Mouse (Mus musculus) CH12.LX (cell line): Measurements from ENCODE around the gene Slc25a48. TPM values are rescaled to one million over a fixed set of nuclear protein-coding genes. Genes with fewer than 3 reads are reported as not detected.

Source experiments
- DNase-seq: peaks from one replicate; pipeline ENCODE4 v3.0.0-alpha.2; 2013; ENCODE audit errors: extremely low read depth
- H3K27ac ChIP-seq: 2 replicates; pipeline ENCODE4 v1.5.1; 2012; ENCODE audit warnings: low read depth, mild to moderate bottlenecking, control low read depth, moderate library complexity; ENCODE audit not compliant: insufficient read depth
- H3K27me3 ChIP-seq: replicated peaks from 2 replicates; pipeline ENCODE3; 2012; ENCODE audit warnings: inconsistent platforms
- H3K36me3 ChIP-seq, 2 experiments: replicated peaks in 1 of 2; 2 replicates each; pipeline versions ENCODE3 to v1.6.1; 2012; ENCODE audit warnings: inconsistent platforms in 1 of 2, low read length in 1 of 2, mild to moderate bottlenecking in 1 of 2, mixed read lengths in 1 of 2, moderate library complexity in 1 of 2; ENCODE audit not compliant: control insufficient read depth in 1 of 2, insufficient read depth in 1 of 2
- H3K4me1 ChIP-seq, 2 experiments: 2 replicates each; pipeline ENCODE4 v1.6.1; 2012; ENCODE audit warnings: inconsistent platforms in 1 of 2, moderate library complexity in 1 of 2; ENCODE audit not compliant: insufficient read depth in 2 of 2, control insufficient read depth in 1 of 2
- H3K4me2 ChIP-seq: 2 replicates; pipeline ENCODE4 v1.6.1; 2012; ENCODE audit warnings: low read depth, mild to moderate bottlenecking, control low read depth; ENCODE audit not compliant: poor library complexity, insufficient read depth, severe bottlenecking
- H3K4me3 ChIP-seq, 3 experiments: fragments of 150-350 bp in 1 of 3; sonication (generic) in 1 of 3; replicated peaks in 1 of 3; 2 replicates each; pipeline versions ENCODE3 to v1.5.1; 2011 to 2012; ENCODE audit warnings: low read depth in 2 of 3, low read length in 2 of 3, mild to moderate bottlenecking in 2 of 3, moderate library complexity in 2 of 3, control low read depth in 1 of 3, improper control_type of control experiment in 1 of 3, inconsistent platforms in 1 of 3, mixed read lengths in 1 of 3; ENCODE audit not compliant: poor library complexity in 1 of 3
- H3K79me2 ChIP-seq: replicated peaks from 2 replicates; pipeline ENCODE4 v1.6.1; 2012; ENCODE audit warnings: mild to moderate bottlenecking, moderate library complexity; ENCODE audit not compliant: control insufficient read depth, poor library complexity, insufficient read depth, severe bottlenecking; ENCODE audit errors: extremely low read depth
- H3K9ac ChIP-seq: 2 replicates; pipeline ENCODE4 v1.6.1; 2012; ENCODE audit warnings: low read depth, mild to moderate bottlenecking, control low read depth, moderate library complexity; ENCODE audit not compliant: insufficient read depth
- H3K9me3 ChIP-seq: replicated peaks from 2 replicates; pipeline ENCODE3; 2012; ENCODE audit warnings: low read length, inconsistent platforms, mixed read lengths
- CHD2 ChIP-seq: IDR thresholded peaks from 2 replicates; pipeline ENCODE4 v1.6.1; 2011; ENCODE audit warnings: low read length, improper control_type of control experiment
- E2F4 ChIP-seq: IDR thresholded peaks from 2 replicates; pipeline ENCODE4 v1.6.1; 2011; ENCODE audit warnings: low read depth, low read length, improper control_type of control experiment; ENCODE audit not compliant: insufficient replicate concordance
- ELF1 ChIP-seq: IDR thresholded peaks from 2 replicates; pipeline ENCODE4 v1.6.1; 2014; ENCODE audit warnings: low read depth, mild to moderate bottlenecking, inconsistent platforms, low read length, improper control_type of control experiment
- ETS1 ChIP-seq: conservative IDR thresholded peaks from 2 replicates; pipeline ENCODE4 v1.6.1; 2012; ENCODE audit warnings: low read depth, mild to moderate bottlenecking, inconsistent platforms, low read length, improper control_type of control experiment, moderate library complexity
- GABPA ChIP-seq: IDR thresholded peaks from 2 replicates; pipeline ENCODE4 v1.6.1; 2012; ENCODE audit warnings: low read depth, low read length, improper control_type of control experiment, inconsistent platforms; ENCODE audit not compliant: insufficient replicate concordance
- IRF4 ChIP-seq: IDR thresholded peaks from 2 replicates; pipeline ENCODE4 v1.6.1; 2014; ENCODE audit warnings: low read depth, mild to moderate bottlenecking, inconsistent platforms, low read length, improper control_type of control experiment
- KAT2A ChIP-seq: IDR thresholded peaks from 2 replicates; pipeline ENCODE4 v1.6.1; 2012; ENCODE audit warnings: low read length, improper control_type of control experiment, inconsistent platforms; ENCODE audit not compliant: insufficient replicate concordance
- MAX ChIP-seq: IDR thresholded peaks from 2 replicates; pipeline ENCODE4 v1.6.1; 2011; ENCODE audit warnings: low read length, improper control_type of control experiment
- MAZ ChIP-seq: IDR thresholded peaks from 2 replicates; pipeline ENCODE4 v1.6.1; 2012; ENCODE audit warnings: low read depth, mild to moderate bottlenecking, inconsistent platforms, low read length, improper control_type of control experiment, moderate library complexity
- MXI1 ChIP-seq: IDR thresholded peaks from 2 replicates; pipeline ENCODE4 v1.6.1; 2011; ENCODE audit warnings: mild to moderate bottlenecking, low read depth, low read length, improper control_type of control experiment
- MYC ChIP-seq: IDR thresholded peaks from 2 replicates; pipeline ENCODE4 v1.6.1; 2011; ENCODE audit warnings: low read depth, mild to moderate bottlenecking, improper control_type of control experiment, low read length
- NELFE ChIP-seq: IDR thresholded peaks from 2 replicates; pipeline ENCODE4 v1.6.1; 2011; ENCODE audit warnings: low read depth, low read length, improper control_type of control experiment
- PAX5 ChIP-seq: IDR thresholded peaks from 2 replicates; pipeline ENCODE4 v1.6.1; 2012; ENCODE audit warnings: low read length, inconsistent platforms, mixed read lengths
- POLR2AphosphoS2 ChIP-seq: IDR thresholded peaks from 2 replicates; pipeline ENCODE4 v1.6.1; 2011; ENCODE audit warnings: low read depth, low read length, improper control_type of control experiment
- RAD21 ChIP-seq: IDR thresholded peaks from 2 replicates; pipeline ENCODE4 v1.6.1; 2011; ENCODE audit warnings: low read depth, mild to moderate bottlenecking, low read length, improper control_type of control experiment, moderate library complexity
- RCOR1 ChIP-seq: conservative IDR thresholded peaks from 2 replicates; pipeline ENCODE4 v1.6.1; 2012; ENCODE audit warnings: low read depth, mild to moderate bottlenecking, inconsistent platforms, low read length, improper control_type of control experiment
- SIN3A ChIP-seq: IDR thresholded peaks from 2 replicates; pipeline ENCODE4 v1.6.1; 2012; ENCODE audit warnings: low read length, improper control_type of control experiment, inconsistent platforms
- USF1 ChIP-seq: IDR thresholded peaks from 2 replicates; pipeline ENCODE4 v1.6.1; 2014; ENCODE audit warnings: low read depth, mild to moderate bottlenecking, inconsistent platforms, low read length, improper control_type of control experiment
- ZKSCAN1 ChIP-seq: IDR thresholded peaks from 2 replicates; pipeline ENCODE4 v1.6.1; 2012; ENCODE audit warnings: low read depth, inconsistent platforms, low read length, improper control_type of control experiment, borderline replicate concordance
- dilution Hi-C: fragments of 300-500 bp; cut with MboI; formaldehyde crosslinking; loops from 2 replicates; pipeline ENCODE4 v1.14.3; 2020; ENCODE audit warnings: low sequenced_read_pairs; ENCODE audit not compliant: extremely low pct_unique_long_range_greater_than_20kb, extremely low pct_ligation_motif_present
- in situ Hi-C: fragments of 300-500 bp; cut with MboI; formaldehyde crosslinking; loops from 3 replicates; pipeline ENCODE4 v1.14.3; 2019; ENCODE audit warnings: low sequenced_read_pairs, low pct_ligation_motif_present, low pct_unique_long_range_greater_than_20kb, mixed read lengths
- polyA plus RNA-seq: library from polyadenylated mRNA; unstranded; fragments of >175 nt; gene quantifications from 2 replicates; pipeline ENCODE4 v1.2.1, GENCODE M21; 2012; ENCODE audit warnings: low read depth; ENCODE audit not compliant: insufficient read length
- total RNA-seq, 2 experiments: library from RNA; depleted of rRNA; stranded (reverse); fragments of 300-350 nt in 1 of 2; fragments of >200 nt in 1 of 2; gene quantifications; 2 replicates each; pipeline ENCODE4 v1.2.3; 2012 to 2014

Slc25a48 gene
- total and polyA plus RNA-seq, 3 experiments = not detected

DNA sequence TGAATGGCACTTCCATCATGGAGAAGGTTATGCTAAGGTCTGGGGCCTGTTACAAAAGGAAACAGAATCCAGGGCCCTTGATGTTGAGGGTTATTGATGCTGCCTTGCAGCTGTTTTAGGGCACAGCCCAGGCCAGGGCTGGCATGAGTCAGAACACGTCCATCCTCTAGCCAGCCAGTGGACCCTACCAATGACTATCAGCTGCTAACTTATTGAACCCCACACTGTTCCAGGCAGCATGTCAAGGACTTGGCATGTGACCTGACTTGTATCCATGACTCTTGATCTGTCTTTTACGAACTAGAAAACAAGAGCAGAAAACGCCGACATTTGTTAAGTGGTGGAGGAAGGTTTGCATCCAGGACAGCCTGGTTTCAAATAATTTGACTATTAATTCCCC is 24.6 kb downstream of the Slc25a48 start:
- H3K9ac ChIP-seq = no peak overlapping the region

DNA sequence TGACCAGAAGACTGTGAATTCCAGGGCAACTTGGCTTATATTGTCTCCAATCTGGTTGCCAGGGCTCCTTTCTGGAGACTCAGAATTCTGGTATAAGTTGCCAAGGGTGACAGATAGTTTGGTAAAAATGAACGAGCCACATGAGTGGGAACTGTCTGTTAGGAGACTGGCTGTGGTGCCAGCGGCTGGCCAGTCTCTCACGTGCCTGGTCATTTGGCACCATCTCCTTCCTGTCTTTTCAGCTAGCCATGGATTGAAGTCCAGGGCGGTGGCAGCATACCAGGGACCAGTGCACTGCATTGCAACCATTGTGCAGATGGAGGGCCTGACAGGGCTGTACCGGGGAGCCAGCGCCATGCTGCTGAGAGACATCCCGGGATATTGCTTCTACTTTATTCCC is 25.1 kb downstream of the Slc25a48 start:
- in situ Hi-C loops (no loop called here), dilution Hi-C loops (no loop called here)
- H3K4me1 ChIP-seq = no peaks in the 10 kb centered on the region
- no peaks in the 10 kb centered on the region for H3K79me2 ChIP-seq
- H3K4me2 ChIP-seq = no peak overlapping the region
- no peak overlapping the region for H3K9ac ChIP-seq
- no peaks in the 10 kb centered on the region for H3K9me3 ChIP-seq
- TF ChIP-seq RCOR1 (no peak), MAZ (no peak), MAX (no peak), ZKSCAN1 (no peak), ELF1 (no peak), RAD21 (no peak), IRF4 (no peak)
- no peak overlapping the region for H3K4me3 ChIP-seq
- DNase-seq = no peak
- H3K27me3 ChIP-seq = peaks cover 87% of the 10 kb centered on the region
- no peaks in the 10 kb centered on the region for H3K36me3 ChIP-seq
- H3K27ac ChIP-seq = no peak overlapping the region

More for the DNA sequence above, 24.6 kb downstream of the Slc25a48 start:
- dilution Hi-C loops = no loop called here
- in situ Hi-C loops = no loop called here
- Histone ChIP-seq H3K27me3 (peaks cover 87% of the 10 kb centered on the region), H3K36me3 (no peaks in the 10 kb centered on the region), H3K4me1 (no peaks in the 10 kb centered on the region), H3K4me3 (no peak overlapping the region), H3K79me2 (no peaks in the 10 kb centered on the region), H3K27ac (no peak overlapping the region), H3K9me3 (no peaks in the 10 kb centered on the region), H3K4me2 (no peak overlapping the region)
- no peak for DNase-seq
- TF ChIP-seq PAX5 (no peak), NELFE (no peak), GABPA (no peak), POLR2AphosphoS2 (no peak), USF1 (no peak)

DNA sequence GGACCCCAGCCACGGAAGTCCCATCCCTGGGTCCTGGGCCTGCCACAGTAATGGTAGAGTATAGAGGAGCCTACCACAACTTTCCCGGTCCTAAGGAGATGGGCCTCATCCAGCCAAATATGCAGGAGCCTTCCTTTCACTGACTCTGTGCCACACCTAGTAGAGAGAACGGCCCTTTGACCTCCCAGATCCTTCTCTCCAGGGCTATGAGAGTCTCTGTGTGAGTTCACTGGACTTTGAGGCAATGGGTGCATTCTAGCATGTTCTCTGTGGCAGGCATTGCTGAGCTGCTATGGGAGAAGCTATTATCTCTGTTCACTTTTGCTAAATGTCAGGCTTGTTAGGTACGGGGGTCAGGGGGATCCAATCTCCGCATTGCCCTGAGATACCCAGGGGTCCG is 25.6 kb downstream of the Slc25a48 start:
- no peaks in the 10 kb centered on the region for H3K36me3 ChIP-seq
- H3K4me2 ChIP-seq = no peak overlapping the region
- H3K4me3 ChIP-seq = no peak overlapping the region
- H3K4me1 ChIP-seq = no peaks in the 10 kb centered on the region
- H3K27ac ChIP-seq = no peak overlapping the region
- H3K79me2 ChIP-seq = no peaks in the 10 kb centered on the region
- dilution Hi-C loops (no loop called here), in situ Hi-C loops (no loop called here)
- DNase-seq = no peak
- peaks cover 88% of the 10 kb centered on the region for H3K27me3 ChIP-seq
- TF ChIP-seq ZKSCAN1 (no peak), NELFE (no peak), MXI1 (no peak), MYC (no peak), CHD2 (no peak), KAT2A (no peak), ETS1 (no peak), SIN3A (no peak), E2F4 (no peak), POLR2AphosphoS2 (no peak)
- H3K9me3 ChIP-seq = no peaks in the 10 kb centered on the region
- no peak overlapping the region for H3K9ac ChIP-seq
